Mouse (Mus musculus) frontal cortex, adult 2 months (tissue): ENCODE measurements at regions not wholly inside any gene's neighbourhood (a gene's known extent, or its start where the extent isn't known, plus 50 kb on each side); places are given as distances from the start of the nearest gene placed in this dataset.

Experiments
- DNase-seq, 2 experiments: peaks; one replicate each; pipeline ENCODE4 v3.0.0; 2022; ENCODE audit warnings: low spot score in 1 of 2; ENCODE audit errors: extremely low spot score in 1 of 2

DNA sequence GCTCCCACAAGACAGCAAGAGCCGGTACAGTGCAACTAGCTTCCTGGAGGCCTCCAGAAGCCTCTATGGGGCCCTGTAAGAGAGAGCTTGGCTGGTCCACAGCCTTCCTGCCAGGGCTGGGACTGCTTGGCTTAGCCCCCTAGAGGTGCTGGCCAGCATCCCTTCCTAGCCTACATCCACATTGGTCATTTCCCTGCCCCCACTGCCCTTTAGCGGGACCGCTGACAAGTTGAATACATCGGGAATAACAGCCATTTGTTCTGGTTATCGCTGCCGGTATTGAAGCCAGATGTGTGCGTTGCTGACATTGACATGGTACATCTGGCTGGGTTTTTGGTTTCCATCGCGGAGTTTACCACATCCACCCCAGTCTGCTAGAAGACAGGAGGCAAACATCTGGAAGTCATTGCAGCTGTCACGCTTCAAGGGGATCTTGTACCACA lies 519.0 kb upstream of the Adam5 start:
- no peak for DNase-seq

DNA sequence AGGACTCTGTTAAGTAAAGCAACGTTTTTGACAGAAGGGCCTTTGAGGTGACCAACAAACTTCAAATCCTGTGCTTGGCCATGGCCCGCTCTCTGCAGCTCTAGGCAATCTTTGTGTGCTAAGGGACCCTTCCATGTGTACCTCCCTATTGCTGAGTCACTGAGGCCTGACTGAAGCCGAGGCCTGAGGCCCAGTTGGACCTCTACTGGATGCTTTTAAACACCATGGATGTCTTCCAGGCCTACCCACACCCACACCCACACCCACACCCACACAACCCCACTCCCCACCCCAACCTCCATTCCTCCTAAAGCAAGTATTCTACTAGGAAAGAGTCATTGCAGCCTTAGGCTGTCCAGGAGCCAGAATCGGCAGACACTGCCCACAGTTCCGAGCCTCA lies 518.3 kb upstream of the Adam5 start:
- no peak for DNase-seq

DNA sequence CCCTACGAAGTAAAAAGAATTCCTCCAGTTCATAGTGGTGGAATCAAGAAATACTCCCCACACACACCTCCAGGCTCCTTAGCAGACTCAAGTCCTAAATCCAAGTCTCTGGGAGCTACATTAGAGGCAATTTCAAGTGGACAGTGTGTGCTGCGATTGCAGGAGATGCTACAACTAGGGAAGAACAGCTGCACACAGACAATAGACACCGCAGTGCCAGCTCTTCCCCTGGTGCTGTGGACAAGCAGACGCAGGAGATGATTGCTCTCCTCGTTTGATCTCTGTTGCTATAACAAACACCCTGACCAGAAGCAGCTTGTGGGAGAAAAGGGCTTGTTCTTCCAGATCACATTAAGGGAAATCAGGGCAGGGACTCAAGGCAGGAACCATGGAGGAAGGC lies 517.1 kb upstream of the Adam5 start:
- DNase-seq: no peak

DNA sequence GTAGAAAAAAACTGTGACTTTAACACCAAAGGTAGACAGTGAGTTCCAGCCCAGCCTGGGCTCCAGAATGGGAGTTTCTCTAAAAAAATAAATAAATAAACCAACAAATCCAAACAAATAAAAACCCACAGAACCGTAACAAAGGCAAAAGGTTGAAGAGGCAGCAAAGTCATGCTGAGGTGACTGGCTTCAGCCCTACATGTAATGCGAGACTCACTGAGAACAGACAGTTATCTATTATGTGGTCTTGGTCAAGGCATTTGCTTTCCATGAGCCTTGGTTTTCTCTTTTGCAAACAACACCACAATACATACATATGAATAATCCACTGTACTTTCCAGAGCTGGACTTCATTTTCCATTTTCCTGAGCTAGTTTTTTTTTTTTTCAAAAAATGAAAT lies 516.6 kb upstream of the Adam5 start:
- DNase-seq: no peak

DNA sequence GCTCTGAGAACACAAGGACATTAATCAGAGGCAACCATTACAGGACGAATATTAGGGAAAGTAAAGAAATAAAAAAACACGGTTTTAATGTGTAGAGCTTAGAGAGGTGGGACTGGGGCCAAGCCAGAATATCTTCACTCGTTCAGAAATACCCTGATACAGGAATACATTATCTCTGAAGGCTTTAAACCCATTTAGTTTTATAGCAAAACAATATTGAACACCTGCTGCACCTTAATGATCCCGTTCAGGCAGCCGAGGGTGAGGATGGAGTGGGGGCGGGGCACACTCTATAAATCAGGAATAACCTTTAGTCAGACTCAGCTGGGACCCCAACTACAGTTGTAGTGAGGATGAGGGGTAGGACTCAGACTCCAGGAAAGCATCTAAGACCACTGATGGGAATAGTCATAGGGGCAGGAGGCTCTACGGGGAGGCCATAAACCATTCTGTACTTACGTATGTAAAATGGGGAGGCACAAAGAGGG lies 508.0 kb upstream of the Adam5 start:
- DNase-seq: no peak

DNA sequence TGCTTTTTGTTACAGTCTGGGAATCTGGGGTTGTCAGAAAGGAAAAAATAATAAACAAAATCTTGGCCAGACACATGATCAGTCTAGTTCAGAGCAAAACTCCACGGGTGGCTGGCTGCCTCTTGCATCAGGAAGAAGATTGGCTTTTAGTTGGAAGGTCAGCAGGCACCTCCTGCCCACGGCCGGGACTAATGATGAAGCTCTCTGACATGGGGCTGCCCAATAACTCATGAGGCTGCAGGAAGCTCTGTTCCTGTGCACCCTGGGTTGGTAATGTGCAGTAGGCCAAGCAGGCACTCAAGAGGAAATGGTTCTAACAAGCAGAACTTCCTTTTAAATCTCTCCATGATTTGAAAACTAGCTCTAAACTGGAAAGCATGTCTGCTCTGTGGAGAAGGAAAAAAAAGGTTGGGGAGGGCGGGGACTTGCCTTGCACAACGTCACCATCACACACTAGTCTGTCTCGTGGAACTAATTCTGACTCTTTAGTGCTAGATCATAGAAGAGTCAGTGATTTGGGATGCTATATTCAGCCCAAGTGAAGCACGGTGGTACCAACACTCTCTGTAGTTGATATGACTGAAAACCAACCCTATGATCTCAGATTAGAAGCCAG lies 507.1 kb upstream of the Adam5 start:
- DNase-seq: no peak

DNA sequence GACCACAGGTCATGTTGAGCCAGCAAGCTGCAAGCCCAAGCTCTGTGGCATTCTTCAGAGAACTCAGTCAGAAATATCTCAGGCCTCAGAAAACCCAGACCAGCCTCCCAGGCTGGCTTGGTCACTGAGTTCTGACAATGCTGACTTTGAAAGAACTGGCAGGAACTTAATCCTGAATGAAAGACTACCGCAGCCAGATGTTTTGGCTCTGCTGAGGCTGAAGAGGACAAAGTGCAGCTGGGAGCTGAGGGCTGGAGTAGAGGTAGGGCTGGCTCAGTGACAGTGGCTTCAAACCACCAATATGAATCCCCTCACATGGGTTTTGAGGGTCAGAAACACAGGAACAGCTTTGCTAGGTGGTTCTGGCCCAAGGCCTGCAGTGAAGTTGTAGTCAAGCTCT lies 505.6 kb upstream of the Adam5 start:
- no peak for DNase-seq

DNA sequence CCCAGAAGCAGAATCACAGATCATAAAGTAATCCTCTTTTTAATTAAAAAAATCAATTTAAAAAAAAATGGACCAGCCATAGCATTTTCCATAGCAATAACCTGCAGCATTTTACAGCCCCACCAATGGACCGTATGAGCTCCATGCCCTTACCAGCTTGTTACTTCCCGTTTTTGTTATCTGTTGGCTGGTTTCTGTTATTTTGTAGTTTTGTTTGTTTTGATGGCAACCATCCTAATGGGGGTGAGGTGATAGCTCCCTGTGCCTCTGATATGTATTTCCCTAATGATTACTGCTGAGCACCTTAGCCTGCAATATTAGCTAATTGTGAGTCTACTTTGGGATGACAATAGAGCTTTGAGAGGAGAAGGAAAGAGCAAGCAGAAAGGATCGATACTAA lies 504.1 kb upstream of the Adam5 start:
- no peak for DNase-seq

DNA sequence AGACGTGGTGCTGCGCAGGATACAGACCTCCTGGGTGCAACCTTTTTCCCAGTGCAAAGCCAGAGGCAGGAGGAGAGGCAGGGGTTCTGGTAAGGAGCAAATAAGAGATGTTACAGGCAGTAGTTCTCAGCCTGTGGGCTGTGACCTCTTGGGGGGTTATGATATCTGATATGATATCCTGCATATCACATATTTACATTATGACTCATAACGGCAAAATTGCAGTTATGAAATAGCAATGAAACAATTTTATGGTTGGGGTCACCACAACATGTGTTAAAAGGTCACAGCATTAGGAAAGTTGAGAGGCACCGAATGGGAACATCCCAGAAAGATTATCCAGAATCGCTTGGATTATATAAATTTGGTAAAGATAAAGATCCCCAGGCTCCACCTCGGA lies 502.8 kb upstream of the Adam5 start:
- DNase-seq: no peak

DNA sequence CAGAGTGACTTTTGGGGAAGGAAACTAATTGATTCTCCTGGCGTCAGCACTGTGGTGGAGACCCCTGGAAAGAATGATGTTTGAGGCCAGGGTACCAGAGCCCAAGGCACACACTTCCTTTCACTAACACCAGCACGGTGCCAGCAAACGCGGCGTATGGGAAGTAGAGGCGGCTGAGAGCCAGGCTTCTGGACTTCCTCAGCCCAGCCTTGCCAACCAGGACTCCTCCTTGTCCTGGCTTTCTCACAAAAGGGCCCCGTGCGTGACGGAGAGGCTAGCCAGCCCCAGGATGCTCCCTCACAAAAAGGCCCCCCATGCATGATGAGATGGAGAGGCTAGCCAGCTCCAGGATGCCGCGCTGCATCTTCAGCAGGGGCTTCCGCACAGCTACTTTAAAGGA lies 502.1 kb upstream of the Adam5 start:
- DNase-seq: no peak

DNA sequence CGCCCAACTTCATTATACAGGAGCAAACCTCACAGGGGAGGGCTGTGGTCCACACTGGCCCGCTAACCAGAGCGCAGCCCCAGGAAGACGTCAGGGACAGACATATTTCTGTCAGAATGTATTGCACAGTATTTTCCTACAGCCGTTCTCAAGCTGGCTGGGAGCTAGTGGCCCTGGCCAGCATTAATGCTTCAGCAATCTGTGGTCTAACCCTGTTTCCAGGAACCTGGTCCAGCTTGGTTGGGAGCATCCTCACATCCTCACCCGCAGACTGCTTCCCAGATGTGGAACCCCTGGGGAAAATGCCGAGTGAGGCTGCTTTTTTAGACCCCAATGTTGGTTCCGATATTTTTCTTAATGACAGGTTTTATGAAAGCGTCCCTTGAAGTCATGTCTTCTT lies 500.6 kb upstream of the Adam5 start:
- DNase-seq: no peak

DNA sequence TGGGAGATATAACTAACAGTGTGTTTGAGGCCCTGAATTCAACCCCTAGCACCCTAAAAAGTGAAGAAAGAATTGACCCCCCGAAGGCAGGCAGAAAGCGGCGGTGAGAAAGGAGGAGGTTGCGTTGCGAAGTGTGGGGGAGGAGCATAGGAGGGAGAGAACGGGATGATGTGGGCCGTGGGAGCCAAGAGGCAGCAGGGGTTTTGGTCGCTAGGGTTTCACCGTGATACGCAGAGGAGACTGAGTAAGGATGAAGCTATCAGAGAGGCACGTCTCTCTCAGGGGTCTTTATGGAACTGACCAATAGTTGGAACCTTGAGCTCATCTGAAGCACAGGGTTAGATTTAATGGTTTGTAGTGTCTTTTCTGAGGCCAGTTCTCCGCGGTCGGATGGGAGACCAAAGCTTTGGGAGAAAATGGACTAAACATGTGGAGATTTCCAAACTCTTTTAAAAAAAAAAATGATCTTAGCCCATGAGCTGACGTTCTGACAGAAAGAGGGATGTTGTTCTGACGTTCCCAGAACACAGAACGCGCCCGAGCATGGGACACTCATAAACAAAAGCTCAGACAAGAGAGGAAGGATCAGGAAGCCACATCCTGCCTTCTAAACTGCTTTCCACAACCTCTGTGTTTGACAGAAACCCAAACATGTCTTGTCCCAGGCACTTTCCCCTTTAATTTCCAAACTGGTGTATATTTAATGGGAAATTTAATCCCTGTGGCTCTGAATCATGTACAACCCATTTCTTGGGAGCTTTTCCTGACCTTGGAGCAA lies 499.7 kb upstream of the Adam5 start:
- DNase-seq: no peak

DNA sequence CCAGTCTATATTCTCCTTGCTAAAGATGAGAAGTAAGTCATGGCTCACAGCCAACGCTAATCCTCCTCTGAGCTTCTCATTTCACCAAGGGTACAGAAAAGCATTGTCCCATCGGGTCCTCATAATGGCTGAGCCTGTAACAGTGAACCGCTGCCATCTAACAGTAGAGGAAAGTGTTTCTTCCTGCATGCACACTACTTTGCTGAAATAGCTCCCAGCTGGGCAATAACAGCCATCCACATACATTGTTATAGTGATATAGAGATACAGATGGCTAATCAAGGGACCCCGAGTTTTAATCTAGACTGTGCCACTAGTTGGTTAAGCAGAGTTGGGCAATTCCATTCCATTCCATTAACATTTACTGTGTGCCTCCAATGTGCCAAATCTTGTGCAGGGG lies 492.2 kb upstream of the Adam5 start:
- DNase-seq: no peak

DNA sequence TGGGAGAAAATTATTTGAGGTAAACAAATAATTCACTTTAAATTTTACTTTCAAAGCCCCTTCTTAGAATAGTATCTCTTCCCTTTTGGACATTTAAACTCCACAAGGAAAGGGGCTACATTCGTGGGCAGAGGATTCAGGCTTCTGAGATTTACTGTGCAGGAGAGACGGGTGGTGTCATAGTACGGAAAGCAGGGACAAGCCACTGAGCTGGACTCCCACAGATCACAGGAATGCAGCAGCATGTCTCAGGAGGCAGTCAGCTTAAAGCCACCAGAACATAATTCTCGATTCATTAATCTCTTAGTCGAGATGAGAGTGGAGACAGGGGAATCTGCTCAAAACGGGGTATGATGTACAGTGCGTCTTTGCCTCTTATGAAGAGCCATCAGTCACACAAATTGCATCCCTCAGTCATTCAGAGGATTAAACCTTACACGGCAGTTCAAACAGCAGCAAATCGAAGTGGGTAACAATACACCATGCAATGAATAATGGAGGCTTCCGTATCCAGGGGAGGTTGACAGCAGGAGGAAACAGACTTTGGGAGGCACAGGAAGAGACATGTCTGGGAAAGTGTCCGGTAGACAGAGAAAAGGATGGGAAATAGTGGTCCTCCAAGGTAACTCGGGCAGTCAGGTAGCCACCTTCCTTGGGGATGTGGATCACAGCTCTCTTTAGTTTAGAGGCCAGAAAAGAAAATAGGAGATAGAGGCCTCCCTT lies 487.8 kb upstream of the Adam5 start:
- DNase-seq: no peak

DNA sequence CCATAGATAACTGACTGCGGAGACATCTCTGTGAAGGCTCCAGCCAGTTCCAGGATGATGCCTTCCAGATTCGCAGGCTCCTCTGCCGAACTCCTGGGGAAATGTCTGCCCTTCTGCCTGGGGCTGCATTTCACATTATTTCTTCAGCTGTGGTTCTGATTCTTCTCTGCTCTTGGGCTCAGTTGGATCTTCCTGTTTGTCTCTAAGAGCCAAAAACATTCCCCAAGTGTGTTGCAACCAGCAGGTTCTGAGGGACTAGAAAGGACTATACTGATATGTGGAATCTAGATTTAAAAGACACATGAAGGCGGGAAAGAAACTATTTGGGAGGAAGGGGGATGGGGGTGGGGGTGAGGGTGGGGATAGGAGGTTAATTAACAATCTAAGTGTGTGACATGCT lies 483.8 kb upstream of the Adam5 start:
- no peak for DNase-seq

DNA sequence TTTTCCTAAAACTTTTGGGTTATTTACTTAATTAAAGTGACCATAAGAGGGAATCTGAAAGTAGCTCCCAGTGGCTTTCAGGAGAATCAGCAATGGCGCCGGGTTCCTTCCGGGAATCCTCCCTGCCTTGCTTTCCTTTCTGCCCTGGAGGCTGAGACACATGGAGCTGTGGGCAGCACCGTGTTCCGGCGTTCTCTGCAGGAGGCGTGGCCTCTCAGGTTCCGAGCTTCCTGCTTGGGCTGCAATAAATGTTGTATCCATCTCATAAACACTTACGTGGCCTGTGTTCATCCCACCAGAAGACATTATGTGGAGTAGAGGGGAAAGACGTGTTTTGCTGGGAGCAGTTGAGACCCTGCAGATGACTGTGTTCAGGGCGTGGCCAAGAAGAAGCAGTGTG lies 483.3 kb upstream of the Adam5 start:
- DNase-seq: no peak

DNA sequence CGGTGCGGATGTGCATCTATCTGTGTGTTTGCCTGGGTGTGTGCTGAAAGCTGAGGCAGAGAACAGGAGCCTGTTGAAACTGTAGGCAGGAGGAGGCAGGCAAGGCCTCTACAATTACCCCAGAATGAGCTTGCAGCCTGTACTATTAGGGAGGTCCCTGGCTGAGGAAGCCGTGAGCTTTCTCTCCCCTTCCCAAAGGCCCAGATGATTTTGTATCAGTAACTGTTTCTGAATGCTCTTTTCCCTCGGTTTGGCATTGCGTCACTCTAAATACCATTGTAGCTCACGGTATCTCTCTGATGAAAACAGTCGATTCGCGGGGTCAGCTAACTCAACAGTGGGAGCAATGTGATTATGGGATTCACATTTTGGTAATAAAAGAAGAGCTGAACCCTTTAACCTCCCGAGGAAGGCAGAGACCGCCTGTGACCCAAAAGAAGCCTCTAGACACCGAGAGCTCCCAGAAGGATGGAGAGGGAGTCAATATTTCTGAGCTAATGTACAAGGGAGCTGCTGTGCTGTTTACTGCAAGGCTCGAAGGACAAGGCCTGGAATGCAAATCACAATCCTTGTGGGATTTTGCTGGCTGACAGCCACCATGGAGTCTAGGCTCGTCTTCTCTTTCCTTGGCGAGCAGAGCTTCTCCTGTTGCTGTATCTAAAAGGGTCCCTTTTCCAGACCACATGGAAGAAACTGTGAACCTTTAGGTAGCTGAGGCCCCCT lies 482.8 kb upstream of the Adam5 start:
- no peak for DNase-seq
